Mouse (Mus musculus) heart, postnatal 25 days (tissue): ENCODE measurements at regions not wholly inside any gene's neighbourhood (a gene's known extent, or its start where the extent isn't known, plus 50 kb on each side); places are given as distances from the start of the nearest gene placed in this dataset.

ENCODE experiments used
- DNase-seq: peaks from one replicate; pipeline ENCODE4 v3.0.0; 2022; ENCODE audit warnings: low spot score
- intact Hi-C: fragments of 180-260 bp; cut with DNase I; formaldehyde crosslinking; loops from one replicate; pipeline ENCODE4 v1.15.1; 2025

- no peak for DNase-seq
- intact Hi-C loops, result no loop called here
Measured at GRCm38 (mm10) chr1:19927736-19928327, 690.0 kb downstream of the Pkhd1 start.

GRCm38 (mm10) chr1:19951050-19951679 lies 666.7 kb downstream of the Pkhd1 start:
- no peak for DNase-seq
- intact Hi-C loops, result no loop called here

- DNase-seq, result no peak
- intact Hi-C loops, result no loop called here
Measured at GRCm38 (mm10) chr1:19951680-19952248, 666.1 kb downstream of the Pkhd1 start.

GRCm38 (mm10) chr1:19973364-19973763 lies 644.5 kb downstream of the Pkhd1 start:
- intact Hi-C loops, result loop anchor here (10.0 kb wide), 1 partner anchor 769 kb away; the partner anchor contains the start of gene Tfap2b
- DNase-seq, result no peak

- intact Hi-C loops, result loop anchor here (10.0 kb wide), 1 partner anchor 769 kb away; the partner anchor contains the start of gene Tfap2b
Measured at GRCm38 (mm10) chr1:19973981-19974380, 643.9 kb downstream of the Pkhd1 start.

GRCm38 (mm10) chr1:19975436-19975835 lies 642.4 kb downstream of the Pkhd1 start:
- no peak for DNase-seq
- intact Hi-C loops, result loop anchor here (10.0 kb wide), 1 partner anchor 771 kb away; the partner anchor contains the start of gene Tfap2b

More at GRCm38 (mm10) chr1:19973981-19974380, 643.9 kb downstream of the Pkhd1 start:
- DNase-seq, result no peak

- intact Hi-C loops, result no loop called here
- DNase-seq, result no peak
Measured at GRCm38 (mm10) chr1:19981189-19981588, 636.7 kb downstream of the Pkhd1 start.

- intact Hi-C loops, result no loop called here
- no peak for DNase-seq
Measured at GRCm38 (mm10) chr1:19982791-19983190, 635.1 kb downstream of the Pkhd1 start.

- intact Hi-C loops, result no loop called here
- no peak for DNase-seq
Measured at GRCm38 (mm10) chr1:19983504-19983903, 634.4 kb downstream of the Pkhd1 start.

- no peak for DNase-seq
- intact Hi-C loops, result no loop called here
Measured at GRCm38 (mm10) chr1:19989921-19990320, 627.9 kb downstream of the Pkhd1 start.
